Mouse (Mus musculus) embryonic fibroblast, embryonic 13.5 days (primary cell): Measurements from ENCODE around the gene Rnaseh2c.

Experiments
- CTCF ChIP-seq: IDR thresholded peaks from 2 replicates; pipeline ENCODE4 v1.5.1; 2011; ENCODE audit warnings: mild to moderate bottlenecking, control low read depth, low read length, moderate library complexity, borderline replicate concordance; ENCODE audit not compliant: insufficient read depth
- POLR2A ChIP-seq: IDR thresholded peaks from 2 replicates; pipeline ENCODE4 v1.6.1; 2011; ENCODE audit warnings: low read depth, mild to moderate bottlenecking, control low read depth, low read length, moderate library complexity

DNA sequence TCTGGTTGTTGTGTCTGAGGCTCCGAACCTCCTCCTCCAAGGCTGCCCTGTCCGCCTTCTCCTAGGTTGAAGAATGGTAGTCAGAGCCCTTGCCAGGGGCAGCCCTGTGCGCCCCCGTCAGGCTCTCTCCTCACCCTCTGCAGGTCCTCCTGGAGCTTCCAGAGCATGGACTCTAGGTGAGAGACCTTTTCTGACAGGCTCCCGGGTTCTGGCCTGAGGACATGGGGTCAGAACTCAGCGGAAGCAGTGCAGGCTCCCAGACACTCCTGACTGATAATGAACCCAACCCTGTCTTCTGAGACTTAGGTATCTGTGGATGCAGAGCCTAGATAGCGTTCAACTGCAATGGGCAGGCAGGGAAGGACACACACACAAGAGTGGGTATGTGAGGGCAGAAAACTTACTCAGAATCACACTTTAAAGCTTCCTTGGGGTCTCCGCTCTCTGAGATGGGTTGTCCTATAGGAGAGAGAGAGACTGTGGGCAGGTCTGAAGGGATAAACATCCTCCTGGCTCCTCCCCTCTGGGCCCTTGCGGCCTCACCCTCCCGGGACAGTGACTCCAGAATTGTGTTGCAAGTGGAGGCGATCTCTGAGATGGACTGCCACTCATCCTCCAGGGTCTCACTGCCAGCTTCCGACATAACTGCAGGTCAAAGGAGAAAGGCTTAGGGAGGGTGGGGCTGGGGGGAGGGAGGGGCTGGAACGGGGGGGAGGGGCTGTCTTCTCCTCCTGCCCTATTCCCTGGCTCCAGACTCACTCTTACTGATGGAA is 50.0 kb downstream of the Rnaseh2c start:
- TF ChIP-seq POLR2A (no peak), CTCF (no peak)
